Mouse (Mus musculus) lung, postnatal 0 days (tissue): ENCODE data around the gene 1700034J05Rik.

Experiments
- CTCF ChIP-seq: IDR thresholded peaks from 2 replicates; pipeline ENCODE4 v1.5.1; 2016; ENCODE audit warnings: antibody characterized with exemption, mild to moderate bottlenecking
- EP300 ChIP-seq: IDR thresholded peaks from 2 replicates; pipeline ENCODE4 v1.6.1; 2016; ENCODE audit warnings: antibody characterized with exemption, mild to moderate bottlenecking, control low read depth

GRCm38 (mm10) chr6:146961832-146962481 is 7.7 kb upstream of the 1700034J05Rik start:
- peak; percentile 66 for TF ChIP-seq CTCF
- no peak for TF ChIP-seq EP300
